Comparison of ENCODE assay signal across 1 mouse cellular context in the genomic region with DNA sequence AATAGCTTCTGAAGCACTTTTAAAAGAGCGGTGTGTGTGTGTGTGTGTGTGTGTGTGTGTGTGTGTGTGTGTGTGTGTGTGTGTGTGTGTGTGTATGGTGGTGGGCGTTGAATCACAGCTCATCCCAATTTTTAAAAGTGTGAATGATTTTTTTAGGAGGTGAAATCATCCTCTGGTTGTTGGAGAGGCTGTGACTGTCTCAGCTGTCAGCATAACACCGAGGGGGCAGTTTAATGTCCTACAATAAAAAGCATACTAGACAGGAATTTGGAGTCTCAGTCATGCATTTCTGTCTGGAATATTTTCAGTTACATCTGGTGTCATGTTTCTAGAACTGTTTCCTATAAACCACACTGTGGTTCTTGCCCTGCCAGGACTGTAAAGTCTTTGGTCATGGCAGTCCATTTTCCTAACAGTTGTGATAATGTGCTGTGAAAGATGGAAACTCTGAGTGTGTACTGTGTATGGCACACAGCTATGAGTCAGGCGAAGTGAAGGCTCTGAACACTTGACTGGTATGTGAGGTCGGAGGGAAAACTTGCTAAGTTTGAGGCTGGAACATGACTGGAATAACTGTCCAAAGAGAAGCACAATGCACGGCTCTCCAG.
TF ChIP-seq lines count a peak whose summit lies in the region.

No protein-coding gene starts in this region.

TF ChIP-seq in CH12.LX, 34 proteins besides CTCF, POLR2A, EP300 and RAD21:
- peak; percentile 75; the same call in 1 of the 2 replicates for TF ChIP-seq ETS1 (conservative IDR thresholded peaks at IDR 0.05; ENCODE audit: low read depth, low read length)
- no peak for TF ChIP-seq SMC3 (IDR thresholded peaks at IDR 0.05; ENCODE audit: low read depth, low read length)
- TF ChIP-seq IRF4 (IDR thresholded peaks at IDR 0.05; ENCODE audit: low read depth, low read length): 0 out of 2 replicates have a peak, but pooled peaks have one; percentile 15
- no peak for TF ChIP-seq HCFC1 (IDR thresholded peaks at IDR 0.05; ENCODE audit: low read depth, low read length)
- no peak for TF ChIP-seq TCF12 (IDR thresholded peaks at IDR 0.05; ENCODE audit: low read depth, low read length)
- TF ChIP-seq ZMIZ1 (IDR thresholded peaks at IDR 0.05; ENCODE audit: low read depth, low read length): no peak
- TF ChIP-seq MAZ (IDR thresholded peaks at IDR 0.05; ENCODE audit: low read depth, low read length): no peak
- no peak for TF ChIP-seq KAT2A (IDR thresholded peaks at IDR 0.05; ENCODE audit: insufficient replicate concordance, low read length)
- TF ChIP-seq MYC (IDR thresholded peaks at IDR 0.05; ENCODE audit: low read depth, low read length): no peak
- no peak for TF ChIP-seq CHD2 (IDR thresholded peaks at IDR 0.05; ENCODE audit: low read length)
- no peak for TF ChIP-seq ELF1 (IDR thresholded peaks at IDR 0.05; ENCODE audit: low read depth, low read length)
- TF ChIP-seq SIN3A (IDR thresholded peaks at IDR 0.05; ENCODE audit: low read length): no peak
- no peak for TF ChIP-seq PAX5 (IDR thresholded peaks at IDR 0.05; ENCODE audit: low read length)
- TF ChIP-seq MAFK (IDR thresholded peaks at IDR 0.05; ENCODE audit: insufficient replicate concordance, low read length): no peak
- no peak for TF ChIP-seq E2F4 (IDR thresholded peaks at IDR 0.05; ENCODE audit: insufficient replicate concordance, low read depth, low read length)
- TF ChIP-seq MEF2A (IDR thresholded peaks at IDR 0.05; ENCODE audit: borderline replicate concordance, low read depth, low read length): peak; percentile 33; the same call in 1 of the 2 replicates
- no peak for TF ChIP-seq GABPA (IDR thresholded peaks at IDR 0.05; ENCODE audit: insufficient replicate concordance, low read depth, low read length)
- TF ChIP-seq TBP (conservative IDR thresholded peaks at IDR 0.05; ENCODE audit: low read depth, low read length): no peak
- TF ChIP-seq CHD1 (IDR thresholded peaks at IDR 0.05; ENCODE audit: low read depth, low read length): no peak
- no peak for TF ChIP-seq USF1 (IDR thresholded peaks at IDR 0.05; ENCODE audit: low read depth, low read length)
- TF ChIP-seq JUN (IDR thresholded peaks at IDR 0.05; ENCODE audit: insufficient read depth, low read depth, low read length): no peak
- TF ChIP-seq USF2 (conservative IDR thresholded peaks at IDR 0.05; ENCODE audit: low read depth, low read length): no peak
- no peak for TF ChIP-seq ZKSCAN1 (IDR thresholded peaks at IDR 0.05; ENCODE audit: borderline replicate concordance, low read depth, low read length)
- no peak for TF ChIP-seq UBTF (IDR thresholded peaks at IDR 0.05; ENCODE audit: low read depth, low read length)
- TF ChIP-seq RCOR1 (conservative IDR thresholded peaks at IDR 0.05; ENCODE audit: low read depth, low read length): no peak
- TF ChIP-seq MXI1 (IDR thresholded peaks at IDR 0.05; ENCODE audit: low read depth, low read length): no peak
- no peak for TF ChIP-seq POLR2AphosphoS2 (IDR thresholded peaks at IDR 0.05; ENCODE audit: low read depth, low read length)
- TF ChIP-seq ZNF384 (IDR thresholded peaks at IDR 0.05; ENCODE audit: low read depth, low read length): no peak
- TF ChIP-seq JUND (conservative IDR thresholded peaks at IDR 0.05; ENCODE audit: low read depth, low read length): peak; percentile 66
- no peak for TF ChIP-seq NELFE (IDR thresholded peaks at IDR 0.05; ENCODE audit: low read depth, low read length)
- TF ChIP-seq BHLHE40 (IDR thresholded peaks at IDR 0.05; ENCODE audit: low read depth, low read length): peak; percentile 45; the same call in 1 of the 2 replicates
- TF ChIP-seq ZC3H11A (IDR thresholded peaks at IDR 0.05; ENCODE audit: low read depth, low read length): no peak
- TF ChIP-seq NRF1 (IDR thresholded peaks at IDR 0.05; ENCODE audit: low read depth, low read length): no peak
- TF ChIP-seq MAX (IDR thresholded peaks at IDR 0.05; ENCODE audit: low read length): 0 out of 2 replicates have a peak, but pooled peaks have one; percentile 45
